21 mouse cellular contexts compared by ENCODE assay signal in genomic region chr4:47593155-47593554, GRCm38 (mm10).
DNase-seq lines count a peak whose midpoint lies in the region; ATAC-seq lines count a peak whose summit lies in the region.
"Had no signal": no experiment of that assay in that cellular context is flagged by ENCODE, and none has a peak within 500 bp of the region (broad histone marks: within the 10 kb centered on the region; RNA-seq: fewer than 3 reads in every experiment).

No protein-coding gene starts in this region.

- H3K27me3 ChIP-seq in heart, embryonic 14.5 days (ENCODE audit: control insufficient read depth, insufficient read depth, low read length) = no peaks in the 10 kb centered on the region
- no peaks in the 10 kb centered on the region for H3K27me3 ChIP-seq in kidney, embryonic 16.5 days (ENCODE audit: insufficient read depth, low read length)
- H3K27me3 ChIP-seq: forebrain, embryonic 13.5 days; intestine, embryonic 15.5 days; limb, embryonic 13.5 days; liver, embryonic 12.5 days; neural tube, embryonic 15.5 days had no signal

- no peak overlapping the region for H3K4me2 ChIP-seq in heart, embryonic 14.5 days (ENCODE audit: low read length)
- no peak overlapping the region for H3K4me2 ChIP-seq in kidney, embryonic 16.5 days (replicated peaks; ENCODE audit: low read depth, low read length)
- H3K4me2 ChIP-seq: forebrain, embryonic 13.5 days; intestine, embryonic 15.5 days; limb, embryonic 13.5 days; liver, embryonic 12.5 days; midbrain, embryonic 11.5 days; neural tube, embryonic 15.5 days had no signal

- intact Hi-C loops in gastrocnemius, postnatal 14 days (cut with DNase I; ENCODE audit: low total_unique reads) = no loop called here
- intact Hi-C loops in heart, postnatal 36 days (cut with DNase I) = loop anchor here (5.0 to 10.0 kb wide), 3 partner anchors 49 to 454 kb away; partner anchors contain the start of gene Nr4a3

- no peaks in the 10 kb centered on the region for H3K9me3 ChIP-seq in heart, embryonic 14.5 days (ENCODE audit: control insufficient read depth, low read length)
- no peaks in the 10 kb centered on the region for H3K9me3 ChIP-seq in kidney, embryonic 16.5 days (ENCODE audit: low read length)
- H3K9me3 ChIP-seq: forebrain, embryonic 13.5 days; intestine, embryonic 15.5 days; limb, embryonic 13.5 days; liver, embryonic 12.5 days; neural tube, embryonic 15.5 days had no signal

- H3K36me3 ChIP-seq in heart, embryonic 14.5 days (ENCODE audit: control insufficient read depth, insufficient read depth, low read length) = no peaks in the 10 kb centered on the region
- H3K36me3 ChIP-seq in kidney, embryonic 16.5 days (ENCODE audit: insufficient read depth, low read length) = no peaks in the 10 kb centered on the region
- H3K36me3 ChIP-seq: intestine, embryonic 15.5 days; limb, embryonic 13.5 days; liver, embryonic 12.5 days; neural tube, embryonic 15.5 days had no signal

- H3K9ac ChIP-seq in heart, embryonic 14.5 days (ENCODE audit: low read length) = no peak overlapping the region
- H3K9ac ChIP-seq in kidney, embryonic 16.5 days (replicated peaks; ENCODE audit: low read length) = no peak overlapping the region
- H3K9ac ChIP-seq: forebrain, embryonic 13.5 days; intestine, embryonic 15.5 days; limb, embryonic 13.5 days; liver, embryonic 12.5 days; neural tube, embryonic 15.5 days had no signal

- H3K4me3 ChIP-seq in heart, embryonic 14.5 days (ENCODE audit: control insufficient read depth in 1 of 2, insufficient read depth in 1 of 2, low read depth in 1 of 2, low read length in 2 of 2) = no peak overlapping the region
- H3K4me3 ChIP-seq in kidney, embryonic 16.5 days (ENCODE audit: low read length) = no peak overlapping the region
- H3K4me3 ChIP-seq: forebrain, embryonic 13.5 days; intestine, embryonic 15.5 days; limb, embryonic 13.5 days; liver, embryonic 12.5 days; neural tube, embryonic 15.5 days had no signal

- H3K4me1 ChIP-seq in heart, embryonic 14.5 days (ENCODE audit: control insufficient read depth in 2 of 2, insufficient read depth in 2 of 2, low read length in 2 of 2) = peaks cover 9 to 18% of the 10 kb centered on the region in 2 experiments
- no peaks in the 10 kb centered on the region for H3K4me1 ChIP-seq in kidney, embryonic 16.5 days (ENCODE audit: insufficient read depth, low read length)
- H3K4me1 ChIP-seq: forebrain, embryonic 13.5 days; intestine, embryonic 15.5 days; limb, embryonic 13.5 days; liver, embryonic 12.5 days; neural tube, embryonic 15.5 days had no signal

- H3K27ac ChIP-seq in heart, embryonic 14.5 days (replicated peaks in 1 of 2; ENCODE audit: control insufficient read depth in 1 of 2, insufficient read depth in 1 of 2, low read depth in 2 of 2, low read length in 2 of 2) = no peak overlapping the region
- no peak overlapping the region for H3K27ac ChIP-seq in kidney, embryonic 16.5 days (ENCODE audit: low read length)
- H3K27ac ChIP-seq: forebrain, embryonic 13.5 days; intestine, embryonic 15.5 days; limb, embryonic 13.5 days; liver, embryonic 12.5 days; neural tube, embryonic 15.5 days had no signal

- peak; percentile 59; the same call in 1 of the 2 replicates for ATAC-seq in heart, embryonic 14.5 days (ENCODE audit: insufficient number of reproducible peaks, insufficient read depth, low FRiP score, low read depth)
- no peak for ATAC-seq in kidney, embryonic 16.5 days (ENCODE audit: low FRiP score, low TSS enrichment)
- ATAC-seq: forebrain, embryonic 13.5 days; hindbrain, embryonic 16.5 days; intestine, embryonic 15.5 days; liver, embryonic 12.5 days had no signal

- 36% methylated on average over 7 of the region's 7 CpGs for WGBS in heart, embryonic 14.5 days
- WGBS in kidney, embryonic 16.5 days = 85% methylated on average over 7 of the region's 7 CpGs

- DNase-seq in gastrocnemius, adult 18-20 months (ENCODE audit: low spot score) = peak; percentile 73
- DNase-seq in gastrocnemius, postnatal 4 days (ENCODE audit: low spot score in 2 of 2) = no peak
- peak; percentile 13 for DNase-seq in gastrocnemius, postnatal 14 days
- DNase-seq in heart, postnatal 36 days = peak; percentile 26 to 42
- DNase-seq in right cerebral cortex, postnatal 25 days = no peak
- DNase-seq in adrenal gland, adult 18-20 months (ENCODE audit: low spot score in 2 of 2) = no peak
- DNase-seq: adrenal gland, postnatal 36 days; cerebellum, adult 9-10 months; kidney, adult 8-10 months; kidney, postnatal 4 days; lung, adult 18-20 months; lung, postnatal 10 days had no signal

Comparison
In these comparisons a context has a peak if more than half of its experiments do, and no peak if none do; other contexts are left out.
1. DNase-seq: peak in gastrocnemius, adult 18-20 months (single experiment), gastrocnemius, postnatal 14 days (single experiment) and heart, postnatal 36 days (2 of 2); none in gastrocnemius, postnatal 4 days (0 of 2), right cerebral cortex, postnatal 25 days (single experiment) and adrenal gland, adult 18-20 months (0 of 2).